Mouse (Mus musculus): ENCODE measurements around the gene Ak1. TPM values are rescaled to one million over a fixed set of nuclear protein-coding genes. Genes with fewer than 3 reads are reported as not detected.
A peak's percentile ranks its signal among the peaks of the same experiment; 100 is the strongest.

Ak1 gene
- polyA plus RNA-seq, 1 experiment from 2014 or later, result 20.7 TPM

- ATAC-seq (ENCODE audit: insufficient number of reproducible peaks, insufficient read depth, low FRiP score, low TSS enrichment, low read depth), result no peak
- no peak overlapping the region for H3K27ac ChIP-seq
- WGBS, result 85% methylated on average over 8 of the region's 8 CpGs
- 0 out of 2 replicates have a peak overlapping the region, but pooled peaks have one; percentile 16 for H3K9ac ChIP-seq
- peaks cover 28% of the 10 kb centered on the region for H3K4me1 ChIP-seq
- H3K4me3 ChIP-seq, result no peak overlapping the region
- no peaks in the 10 kb centered on the region for H3K9me3 ChIP-seq
- no peaks in the 10 kb centered on the region for H3K27me3 ChIP-seq
- no peak overlapping the region for H3K4me2 ChIP-seq
- no peaks in the 10 kb centered on the region for H3K36me3 ChIP-seq
Measured at GRCm38 (mm10) chr2:32644799-32645475, 23.4 kb downstream of the Ak1 start.

GRCm38 (mm10) chr2:32645647-32646046, 24.1 kb downstream of the Ak1 start:
- H3K36me3 ChIP-seq, result no peaks in the 10 kb centered on the region
- H3K4me1 ChIP-seq, result peaks cover 28% of the 10 kb centered on the region
- H3K27me3 ChIP-seq, result no peaks in the 10 kb centered on the region
- H3K4me3 ChIP-seq, result no peak overlapping the region
- no peaks in the 10 kb centered on the region for H3K9me3 ChIP-seq
- H3K27ac ChIP-seq, result 0 out of 2 replicates have a peak overlapping the region, but pooled peaks have one; percentile 73
- H3K9ac ChIP-seq, result 0 out of 2 replicates have a peak overlapping the region, but pooled peaks have one; percentile 16
- 69% methylated on average over 3 of the region's 3 CpGs for WGBS
- H3K4me2 ChIP-seq, result no peak overlapping the region
- ATAC-seq (ENCODE audit: insufficient number of reproducible peaks, insufficient read depth, low FRiP score, low TSS enrichment, low read depth), result no peak

DNA sequence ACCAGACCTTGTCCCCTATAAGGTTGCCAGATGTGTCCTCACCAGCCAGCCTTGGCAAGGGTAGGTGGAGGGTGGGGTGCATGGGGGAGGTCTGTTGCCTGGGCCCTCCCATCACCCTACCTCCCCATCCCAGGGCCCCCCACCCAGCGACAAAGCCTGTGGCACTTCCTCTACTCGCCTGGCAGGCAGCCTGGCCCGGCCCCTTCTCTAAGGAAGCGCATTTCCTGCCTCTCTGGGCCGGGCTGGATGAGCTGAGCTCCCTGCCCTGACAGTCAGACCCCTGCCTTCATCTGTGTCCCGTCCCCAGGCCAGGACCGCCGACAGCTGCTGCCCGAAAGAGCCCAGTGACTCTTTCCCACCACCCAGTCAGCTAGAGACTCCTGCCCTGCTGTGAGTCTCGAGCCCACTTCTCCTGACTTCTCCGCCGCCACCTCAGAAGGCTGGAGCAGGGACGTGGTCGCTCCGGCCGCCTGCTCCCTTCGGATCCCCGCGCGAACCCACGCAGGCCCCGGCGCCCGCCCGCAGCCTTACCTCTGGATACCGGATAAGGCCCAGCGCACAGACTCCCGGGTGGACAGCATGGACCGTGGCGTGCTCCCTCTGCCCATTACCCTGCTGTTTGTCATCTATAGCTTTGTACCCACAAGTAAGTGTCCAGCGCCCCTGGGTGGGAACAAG, 25.0 kb downstream of the Ak1 start, which contains the start of gene Eng:
Eng (plus strand) TSS at position 217 of the 678 bp plus-strand sequence.
- Histone ChIP-seq H3K4me3 (peak within 1 kb of the TSS; percentile 42), H3K4me2 (peak within 1 kb of the TSS; percentile 57), H3K9me3 (no peaks in the 10 kb centered on the region), H3K36me3 (no peaks in the 10 kb centered on the region), H3K27ac (peak within 1 kb of the TSS; percentile 73), H3K27me3 (no peaks in the 10 kb centered on the region), H3K9ac (peak within 1 kb of the TSS; percentile 76), H3K4me1 (peaks cover 28% of the 10 kb centered on the region)
- ATAC-seq (ENCODE audit: insufficient number of reproducible peaks, insufficient read depth, low FRiP score, low TSS enrichment, low read depth), result no peak
- 51% methylated on average over 31 of the region's 31 CpGs for WGBS

DNA sequence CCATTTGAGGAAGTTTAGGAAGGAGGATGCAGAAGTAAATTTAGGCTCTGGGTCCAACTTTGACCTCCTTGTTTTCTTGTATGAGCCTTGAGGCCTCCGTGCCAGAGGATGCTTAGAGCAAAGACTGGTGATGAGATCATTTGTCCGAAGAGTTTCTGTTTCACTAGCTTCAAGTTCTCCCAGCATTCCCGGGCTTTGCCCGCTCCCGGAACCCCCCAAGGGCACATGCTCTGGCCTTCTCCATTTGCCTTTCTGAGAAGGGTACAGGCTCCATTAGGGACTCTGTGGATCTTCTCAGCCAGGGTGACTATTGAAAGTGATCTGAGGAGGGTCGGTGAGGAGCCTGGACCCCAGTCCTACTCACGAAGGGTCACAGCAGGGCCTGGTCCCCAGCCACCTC, 25.8 kb downstream of the Ak1 start:
- Histone ChIP-seq H3K36me3 (no peaks in the 10 kb centered on the region), H3K9ac (peak overlapping the region; percentile 76; the same call in 1 of the 2 replicates), H3K4me2 (peak overlapping the region; percentile 57), H3K27me3 (no peaks in the 10 kb centered on the region), H3K27ac (no peak overlapping the region), H3K9me3 (no peaks in the 10 kb centered on the region), H3K4me1 (peaks cover 28% of the 10 kb centered on the region), H3K4me3 (peak overlapping the region; percentile 42)
- ATAC-seq (ENCODE audit: insufficient number of reproducible peaks, insufficient read depth, low FRiP score, low TSS enrichment, low read depth), result no peak
- 81% methylated on average over 7 of the region's 7 CpGs for WGBS

DNA sequence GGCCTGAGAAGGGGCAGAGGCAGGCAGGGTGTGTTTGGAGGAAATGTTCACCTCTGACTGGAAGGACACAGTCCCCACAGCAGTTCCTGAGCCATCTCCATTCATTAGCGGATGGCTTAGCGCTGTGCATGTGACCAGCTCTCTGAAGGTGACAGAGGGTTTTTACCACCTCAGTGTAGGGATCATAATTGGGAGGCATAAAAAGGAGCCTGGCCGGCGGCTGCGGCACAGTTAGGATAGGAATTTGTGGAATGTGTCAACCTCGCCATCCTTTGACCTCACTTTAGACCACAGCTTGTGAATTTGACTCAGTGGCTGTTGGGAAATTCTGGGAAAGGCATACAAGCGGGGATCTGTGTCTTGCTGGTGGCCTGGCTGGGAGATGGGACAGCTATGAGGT, 32.2 kb downstream of the Ak1 start:
- WGBS, result 38% methylated on average over 7 of the region's 7 CpGs
- Histone ChIP-seq H3K9ac (0 out of 2 replicates have a peak overlapping the region, but pooled peaks have one; percentile 11), H3K4me3 (no peak overlapping the region)

DNA sequence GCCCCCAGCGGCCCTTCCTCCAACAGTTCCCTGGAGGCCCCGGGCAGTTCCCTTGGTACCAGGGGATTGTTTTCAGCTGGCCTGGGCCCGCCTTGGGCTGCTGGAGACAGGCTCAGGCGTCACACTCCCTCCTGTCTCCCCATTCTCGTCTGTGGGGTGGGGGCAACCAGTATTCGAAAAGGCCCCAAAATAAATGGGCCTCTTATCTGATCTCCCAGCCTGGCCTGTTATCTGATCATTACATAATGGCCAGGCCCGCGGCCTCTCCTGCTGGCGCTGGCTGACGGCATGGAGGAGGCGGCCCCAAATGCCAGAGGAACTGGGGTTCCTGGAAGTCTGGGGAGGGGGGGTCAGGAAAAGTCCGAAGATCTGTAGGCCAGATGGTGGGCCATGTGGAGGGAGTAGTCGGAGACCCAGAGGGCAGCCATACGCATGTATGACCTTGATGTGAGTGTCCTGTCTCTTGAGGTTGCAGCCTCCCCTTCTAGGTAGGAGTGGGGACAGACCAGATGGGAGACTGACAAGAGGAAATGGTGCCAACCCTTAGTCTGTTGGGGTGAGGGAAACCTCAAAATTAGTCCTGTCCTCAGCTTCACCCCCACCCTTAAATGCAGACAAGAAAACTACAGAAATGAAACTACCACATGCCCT, 33.3 kb downstream of the Ak1 start:
- H3K27me3 ChIP-seq, result no peaks in the 10 kb centered on the region
- peaks cover 4% of the 10 kb centered on the region; the same call in 1 of the 2 replicates for H3K36me3 ChIP-seq
- H3K4me2 ChIP-seq, result no peak overlapping the region
- no peak overlapping the region for H3K4me3 ChIP-seq
- H3K4me1 ChIP-seq, result peaks cover 27% of the 10 kb centered on the region
- peak overlapping the region; percentile 70 for H3K27ac ChIP-seq
- no peaks in the 10 kb centered on the region for H3K9me3 ChIP-seq
- no peak overlapping the region for H3K9ac ChIP-seq
- ATAC-seq (ENCODE audit: insufficient number of reproducible peaks, insufficient read depth, low FRiP score, low TSS enrichment, low read depth), result no peak
- WGBS, result 56% methylated on average over 14 of the region's 14 CpGs

More for the DNA sequence above, 32.2 kb downstream of the Ak1 start:
- no peaks in the 10 kb centered on the region for H3K9me3 ChIP-seq
- peaks cover 27% of the 10 kb centered on the region for H3K4me1 ChIP-seq
- H3K4me2 ChIP-seq, result no peak overlapping the region
- no peaks in the 10 kb centered on the region for H3K27me3 ChIP-seq
- peak overlapping the region; percentile 22; the same call in 1 of the 2 replicates for H3K27ac ChIP-seq
- no peak for ATAC-seq (ENCODE audit: insufficient number of reproducible peaks, insufficient read depth, low FRiP score, low TSS enrichment, low read depth)
- H3K36me3 ChIP-seq, result peaks cover 4% of the 10 kb centered on the region; the same call in 1 of the 2 replicates

DNA sequence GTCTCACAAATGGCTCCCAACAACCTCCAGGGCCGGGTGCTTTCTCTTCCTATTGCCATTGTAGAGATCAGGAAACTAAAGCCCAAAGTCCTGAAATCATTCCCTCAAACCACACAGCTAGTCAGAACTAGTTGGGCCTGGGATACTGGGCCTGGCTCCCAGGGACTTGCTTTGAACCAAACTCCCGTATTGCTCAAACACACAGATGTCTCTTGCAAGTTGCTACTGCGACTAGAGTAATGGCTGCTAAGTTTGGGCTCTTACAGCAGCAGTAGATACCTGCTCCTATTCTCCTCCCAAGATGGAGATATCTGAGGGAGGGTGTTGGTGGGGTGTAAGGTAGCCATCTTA, 33.8 kb downstream of the Ak1 start:
- H3K36me3 ChIP-seq, result peaks cover 8% of the 10 kb centered on the region; the same call in 1 of the 2 replicates
- H3K4me1 ChIP-seq, result peaks cover 27% of the 10 kb centered on the region
- H3K27me3 ChIP-seq, result no peaks in the 10 kb centered on the region
- no peaks in the 10 kb centered on the region for H3K9me3 ChIP-seq
- H3K9ac ChIP-seq, result no peak overlapping the region
- no peak overlapping the region for H3K4me3 ChIP-seq
- no peak overlapping the region for H3K4me2 ChIP-seq
- H3K27ac ChIP-seq, result peak overlapping the region; percentile 70
- WGBS, result 82% methylated on average over 3 of the region's 3 CpGs
- ATAC-seq (ENCODE audit: insufficient number of reproducible peaks, insufficient read depth, low FRiP score, low TSS enrichment, low read depth), result no peak

DNA sequence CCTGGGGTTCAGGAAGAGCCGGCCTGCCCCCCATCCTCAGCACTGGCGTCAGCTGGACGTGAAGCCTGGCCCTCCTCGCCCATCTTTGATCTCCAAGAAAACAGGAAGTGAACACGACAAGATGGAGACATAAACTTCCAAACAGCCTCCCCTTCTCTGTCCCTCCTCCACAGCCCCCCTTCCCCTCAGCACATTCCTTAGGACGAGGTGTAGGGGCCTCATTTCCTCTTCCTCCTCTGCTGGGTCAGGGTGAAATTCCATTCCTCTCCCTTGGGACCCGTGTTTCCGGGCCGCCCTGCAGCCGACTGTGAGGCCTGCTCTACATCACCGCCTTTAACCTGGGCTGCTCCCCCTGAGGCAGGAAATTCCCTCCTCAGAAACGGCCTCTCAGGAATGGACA, 34.3 kb downstream of the Ak1 start:
- Histone ChIP-seq H3K4me3 (no peak overlapping the region), H3K4me1 (peaks cover 27% of the 10 kb centered on the region), H3K9ac (no peak overlapping the region), H3K4me2 (no peak overlapping the region), H3K9me3 (no peaks in the 10 kb centered on the region), H3K27me3 (no peaks in the 10 kb centered on the region), H3K36me3 (peaks cover 9% of the 10 kb centered on the region; the same call in 1 of the 2 replicates), H3K27ac (peak overlapping the region; percentile 70)
- no peak for ATAC-seq (ENCODE audit: insufficient number of reproducible peaks, insufficient read depth, low FRiP score, low TSS enrichment, low read depth)
- 28% methylated on average over 12 of the region's 12 CpGs for WGBS

GRCm38 (mm10) chr2:32658873-32659272, 37.3 kb downstream of the Ak1 start:
- H3K4me3 ChIP-seq, result no peak overlapping the region
- H3K9ac ChIP-seq, result no peak overlapping the region
- no peak for ATAC-seq (ENCODE audit: insufficient number of reproducible peaks, insufficient read depth, low FRiP score, low TSS enrichment, low read depth)
- no peak overlapping the region for H3K4me2 ChIP-seq
- WGBS, result 84% methylated on average over 2 of the region's 2 CpGs
- no peaks in the 10 kb centered on the region for H3K9me3 ChIP-seq
- peaks cover 28% of the 10 kb centered on the region for H3K4me1 ChIP-seq
- no peaks in the 10 kb centered on the region for H3K27me3 ChIP-seq
- H3K27ac ChIP-seq, result no peak overlapping the region
- peaks cover 9% of the 10 kb centered on the region; the same call in 1 of the 2 replicates for H3K36me3 ChIP-seq

DNA sequence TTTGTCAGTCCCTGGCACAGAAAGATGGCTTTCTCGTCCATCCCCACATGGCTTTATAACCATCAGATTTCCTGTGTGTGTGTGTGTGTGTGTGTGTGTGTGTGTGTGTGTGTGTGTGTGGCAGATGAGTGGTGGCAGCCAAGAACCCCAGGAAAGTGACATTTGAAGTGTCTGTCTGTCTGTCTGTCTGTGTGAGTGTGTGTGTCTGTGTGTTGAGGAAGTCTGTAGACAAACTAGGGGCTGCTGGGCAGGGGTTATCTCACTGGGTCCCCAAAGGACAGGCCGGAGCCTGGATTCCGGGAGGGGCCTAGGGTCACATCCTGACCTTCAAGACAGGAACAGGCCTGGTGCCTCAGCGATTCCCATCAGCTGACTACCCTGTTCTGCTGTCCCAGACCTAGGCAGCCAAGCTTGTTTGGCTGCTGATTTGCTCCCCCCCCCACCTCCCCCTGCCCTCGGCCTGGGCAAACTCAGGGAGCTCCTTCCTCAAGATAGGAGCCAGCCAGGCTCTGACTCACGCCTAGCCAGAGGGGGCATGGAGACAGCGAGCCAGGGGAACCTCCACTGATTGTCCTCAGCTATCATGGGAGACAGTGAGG, 40.0 kb downstream of the Ak1 start:
- Histone ChIP-seq H3K4me2 (no peak overlapping the region), H3K4me1 (peaks cover 6% of the 10 kb centered on the region; the same call in 1 of the 2 replicates), H3K27me3 (no peaks in the 10 kb centered on the region), H3K9ac (peak overlapping the region; percentile 46; the same call in 1 of the 2 replicates), H3K27ac (peak overlapping the region; percentile 64; the same call in 1 of the 2 replicates), H3K4me3 (no peak overlapping the region), H3K9me3 (no peaks in the 10 kb centered on the region), H3K36me3 (peaks cover 9% of the 10 kb centered on the region; the same call in 1 of the 2 replicates)
- 36% methylated on average over 7 of the region's 7 CpGs for WGBS
- ATAC-seq (ENCODE audit: insufficient number of reproducible peaks, insufficient read depth, low FRiP score, low TSS enrichment, low read depth), result no peak

DNA sequence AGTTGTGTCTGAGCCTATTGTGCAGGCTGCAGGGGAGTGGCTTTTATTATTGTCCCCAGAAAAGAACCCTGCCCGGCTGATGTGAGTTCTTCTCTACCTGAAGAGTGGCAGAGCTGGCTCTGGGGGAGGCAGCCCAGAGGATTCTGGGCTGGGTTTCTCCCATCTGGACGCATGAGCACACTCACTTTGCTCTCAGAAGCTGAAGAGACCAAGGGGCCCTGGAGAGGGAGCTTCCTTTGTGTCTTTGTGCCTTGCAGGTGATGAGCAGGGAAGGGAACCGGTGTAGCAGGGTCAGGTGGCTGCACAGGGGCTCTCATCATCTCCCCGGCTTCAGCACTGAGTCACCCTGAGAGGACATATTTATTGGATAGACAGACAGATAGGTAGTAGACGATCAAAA, 40.7 kb downstream of the Ak1 start:
- Histone ChIP-seq H3K36me3 (peaks cover 9% of the 10 kb centered on the region; the same call in 1 of the 2 replicates), H3K9me3 (no peaks in the 10 kb centered on the region), H3K27me3 (no peaks in the 10 kb centered on the region), H3K9ac (peak overlapping the region; percentile 46; the same call in 1 of the 2 replicates), H3K4me1 (peaks cover 6% of the 10 kb centered on the region; the same call in 1 of the 2 replicates), H3K4me3 (no peak overlapping the region), H3K27ac (peak overlapping the region; percentile 64; the same call in 1 of the 2 replicates), H3K4me2 (no peak overlapping the region)
- 51% methylated on average over 5 of the region's 5 CpGs for WGBS
- no peak for ATAC-seq (ENCODE audit: insufficient number of reproducible peaks, insufficient read depth, low FRiP score, low TSS enrichment, low read depth)

Measured in embryonic facial prominence, embryonic 13.5 days (tissue).